Mouse (Mus musculus): ENCODE measurements around the gene Col4a6. TPM values are rescaled to one million over a fixed set of nuclear protein-coding genes. Genes with fewer than 3 reads are reported as not detected.

Col4a6 gene
- polyA plus RNA-seq, 1 experiment from 2014 or later = 2.6 TPM

DNA sequence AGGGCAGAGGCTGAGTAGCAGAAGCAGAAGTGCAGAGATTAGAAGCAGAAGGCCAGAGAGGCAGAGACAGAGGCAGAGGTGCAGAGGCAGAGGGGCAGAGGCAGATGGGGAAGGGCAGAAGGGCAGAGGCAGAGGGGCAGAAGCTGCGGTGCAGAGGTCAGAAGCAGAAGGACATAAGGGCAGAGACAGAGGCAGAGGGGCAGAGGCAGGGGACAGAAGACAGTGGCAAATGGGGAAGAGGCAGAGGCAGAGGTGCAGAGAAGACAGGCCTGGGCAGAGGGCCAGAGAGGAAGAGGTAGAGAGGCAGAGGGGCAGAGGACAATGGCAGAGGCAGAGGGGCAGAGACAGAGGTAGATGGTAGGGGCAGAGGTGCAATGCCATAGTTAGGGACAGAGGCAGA is 324.2 kb downstream of the Col4a6 start:
- Histone ChIP-seq H3K4me3 (replicated peaks) (no peak overlapping the region), H3K9ac (replicated peaks) (no peak overlapping the region), H3K27me3 (peaks cover 18% of the 10 kb centered on the region; the same call in 1 of the 2 replicates), H3K9me3 (no peaks in the 10 kb centered on the region), H3K36me3 (no peaks in the 10 kb centered on the region), H3K4me1 (replicated peaks) (no peaks in the 10 kb centered on the region), H3K27ac (no peak overlapping the region), H3K4me2 (replicated peaks) (no peak overlapping the region)
- ATAC-seq = no peak
- 83% methylated on average over 1 of the region's 1 CpGs for WGBS

Other genes starting within 250 kb of the Col4a6 start
- gene Col4a5, start 1.3 kb upstream of the Col4a6 start, polyA plus RNA-seq (2015; fragmentation: Nextera tagmentation; extraction: Ambion mirVana) = 7.7 and 8.4 TPM in 2 replicates

Data from midbrain, embryonic 13.5 days (tissue).